Mouse (Mus musculus) left cerebral cortex, postnatal 36 days (tissue): Measurements from ENCODE around the gene Ddx6. TPM values are rescaled to one million over a fixed set of nuclear protein-coding genes. Genes with fewer than 3 reads are reported as not detected.

Experiments
- DNase-seq, 2 experiments: peaks; one replicate each; pipeline ENCODE4 v3.0.0; 2021 to 2022; ENCODE audit warnings: low spot score in 2 of 2, mixed read lengths in 1 of 2
- intact Hi-C: fragments of 180-260 bp; cut with DNase I; formaldehyde crosslinking; loops from one replicate; pipeline ENCODE4 v1.15.1; 2025
- total RNA-seq, 2 experiments: library from RNA; stranded (reverse); gene quantifications; 2 replicates each; pipeline ENCODE4 v1.2.3; 2021

Gene Ddx6
- total RNA-seq, 2 experiments from 2014 or later, result 128 to 140 TPM

GRCm38 (mm10) chr9:44673005-44673404 lies 68.3 kb downstream of the Ddx6 start, which contains the start of gene Treh:
Gene Treh, plus strand, starts transcription at chr9:44673233.
- intact Hi-C loops, result no loop called here
- DNase-seq, result no peak

GRCm38 (mm10) chr9:44678288-44678871 lies 73.7 kb downstream of the Ddx6 start:
- intact Hi-C loops, result no loop called here
- no peak for DNase-seq

DNA sequence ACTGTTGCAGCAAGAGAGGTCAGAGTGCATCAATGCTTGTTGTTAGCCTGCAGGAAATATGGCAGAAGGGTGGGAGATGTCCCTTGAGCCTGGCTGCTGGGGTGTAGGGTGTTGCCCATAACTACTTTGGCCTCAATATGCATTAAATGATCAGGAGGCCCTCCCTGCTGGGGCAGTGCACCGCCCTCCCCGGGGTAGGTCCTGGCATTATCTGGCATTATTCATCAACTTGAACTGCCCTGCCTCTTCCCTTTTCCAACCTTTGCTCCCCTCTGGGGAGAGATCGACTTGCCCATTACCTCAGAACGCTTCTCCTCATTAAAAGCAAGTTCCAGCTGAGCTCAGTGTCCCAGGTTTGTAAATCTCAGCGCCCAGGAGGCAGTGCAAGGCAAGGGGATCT lies 74.9 kb downstream of the Ddx6 start:
- intact Hi-C loops, result no loop called here
- DNase-seq, result no peak

- intact Hi-C loops, result no loop called here
- no peak for DNase-seq
Observed at GRCm38 (mm10) chr9:44683046-44683445, 78.4 kb downstream of the Ddx6 start.

DNA sequence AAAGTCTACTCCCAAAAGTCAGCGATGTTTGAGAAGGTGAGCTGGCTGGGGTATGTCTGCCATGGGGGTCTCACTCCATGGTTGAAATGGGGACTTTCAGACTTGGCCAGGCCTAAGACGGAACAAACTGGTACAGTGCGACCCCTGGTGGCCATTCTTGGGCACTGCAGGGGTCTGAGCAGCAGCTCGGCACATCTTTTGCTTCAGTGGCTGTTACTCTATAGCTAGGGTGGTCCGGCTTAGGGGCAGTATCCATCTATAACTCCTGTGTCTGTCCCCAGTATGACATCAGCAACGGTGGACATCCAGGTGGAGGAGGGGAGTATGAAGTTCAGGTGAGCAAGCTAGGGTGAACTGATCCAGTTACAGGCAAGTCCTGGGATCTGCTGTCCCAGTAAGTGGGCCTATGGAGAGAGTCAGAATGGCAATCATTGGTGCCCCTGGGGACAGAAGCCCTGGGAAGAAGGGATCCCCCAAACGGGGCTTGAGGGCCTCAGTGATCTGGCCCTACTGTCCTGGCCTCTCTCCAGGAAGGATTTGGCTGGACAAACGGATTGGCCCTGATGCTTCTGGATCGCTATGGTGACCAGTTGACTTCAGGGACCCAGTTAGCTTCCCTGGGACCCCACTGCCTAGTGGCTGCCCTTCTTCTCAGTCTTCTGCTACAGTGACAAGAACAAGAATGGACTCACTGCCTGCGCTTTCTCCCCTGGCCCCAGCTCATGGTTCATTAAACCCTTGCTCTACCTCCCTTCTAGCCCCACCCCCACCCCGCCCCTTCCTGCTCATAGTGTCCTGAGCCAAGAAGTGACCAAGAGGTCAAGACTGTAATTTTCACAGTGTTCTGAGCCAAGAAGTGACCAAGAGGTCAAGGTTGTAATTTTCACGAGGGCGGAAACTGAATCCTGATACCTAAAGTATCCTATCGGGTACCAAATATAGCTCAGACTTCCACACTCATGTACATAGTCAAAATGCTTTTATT lies 80.9 kb downstream of the Ddx6 start:
- peak in 1 of 2 experiments; percentile 49 for DNase-seq
- intact Hi-C loops, result loop anchor here (1.0 to 5.0 kb wide), 2 partner anchors 30 to 37 kb away; no protein-coding TSS in a partner anchor

GRCm38 (mm10) chr9:44686638-44687037 lies 81.9 kb downstream of the Ddx6 start:
- DNase-seq, result no peak
- intact Hi-C loops, result loop anchor here (5.0 kb wide), 1 partner anchor 36 kb away; no protein-coding TSS in a partner anchor

DNA sequence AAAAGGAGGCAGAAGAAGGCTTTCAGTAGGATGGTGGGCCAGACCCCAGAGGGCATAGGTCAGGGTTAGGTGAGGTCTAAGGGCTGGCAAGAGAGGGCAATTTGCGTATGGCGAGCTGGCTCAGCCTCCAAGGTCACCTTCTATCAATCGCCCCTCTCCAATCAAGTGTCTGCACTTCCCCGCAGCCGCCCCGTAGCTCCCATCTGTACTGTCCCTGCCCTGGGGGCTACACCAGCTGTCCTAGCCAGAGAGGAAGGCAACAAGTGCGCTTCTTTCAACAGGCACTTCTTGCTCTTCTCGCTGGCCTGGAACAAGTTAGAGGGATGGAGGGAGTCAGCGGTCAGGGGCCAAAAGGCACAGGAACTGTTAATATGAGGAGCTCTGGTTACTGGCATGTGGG lies 83.3 kb downstream of the Ddx6 start:
- DNase-seq, result no peak
- intact Hi-C loops, result loop anchor here (5.0 kb wide), 1 partner anchor 34 kb away; no protein-coding TSS in a partner anchor

Other genes with a start within 250 kb of the Ddx6 start
- 10 to 100 TPM; 52.5 to 55.5 TPM for gene Vps11, start 243.2 kb upstream of the Ddx6 start, total RNA-seq
- 100 to 1,000 TPM; 113 to 146 TPM for gene Hyou1, start 225.4 kb upstream of the Ddx6 start, total RNA-seq
- gene Slc37a4, start 208.0 kb upstream of the Ddx6 start, total RNA-seq, result 10 to 100 TPM; 27.6 to 33.4 TPM
- 100 to 1,000 TPM; 631 to 695 TPM for gene Rps25, start 197.8 kb upstream of the Ddx6 start, total RNA-seq
- gene Trappc4, start 197.3 kb upstream of the Ddx6 start, total RNA-seq, result 10 to 100 TPM; 67.0 to 69.5 TPM
- 10 to 100 TPM; 17.6 to 20.7 TPM for gene Ccdc84, start 186.3 kb upstream of the Ddx6 start, total RNA-seq
- gene Foxr1, start 163.8 kb upstream of the Ddx6 start, total RNA-seq, result not detected
- gene Upk2, start 149.9 kb upstream of the Ddx6 start, total RNA-seq, result not detected
- 10 to 100 TPM; 58.1 to 70.0 TPM for gene Bcl9l, start 122.1 kb upstream of the Ddx6 start, total RNA-seq
- not detected for gene Cxcr5, start 43.0 kb upstream of the Ddx6 start, total RNA-seq
- under 1 TPM in 1 of 2 experiments, not detected in 1; 0.27 TPM for gene Treh, start 68.3 kb downstream of the Ddx6 start, total RNA-seq
- 10 to 100 TPM; 74.9 to 86.3 TPM for gene Phldb1, start 130.3 kb downstream of the Ddx6 start, total RNA-seq
- 10 to 100 TPM; 89.0 to 99.0 TPM for gene Arcn1, start 163.0 kb downstream of the Ddx6 start, total RNA-seq
- 10 to 100 TPM; 65.0 to 72.9 TPM for gene Ift46, start 163.0 kb downstream of the Ddx6 start, total RNA-seq
- gene Tmem25, start 194.4 kb downstream of the Ddx6 start, total RNA-seq, result 10 to 100 TPM; 54.0 to 54.9 TPM
- gene Ttc36, start 198.2 kb downstream of the Ddx6 start, total RNA-seq, result 1 to 10 TPM in 1 of 2 experiments, not detected in 1; 1.4 TPM